Mouse (Mus musculus) midbrain, embryonic 14.5 days (tissue): ENCODE data around the gene Artn. TPM values are rescaled to one million over a fixed set of nuclear protein-coding genes. Genes with fewer than 3 reads are reported as not detected.

Source experiments
- ATAC-seq: fragments of 200-750 bp; cut with Nextera tagmentation; 2 replicates; pipeline ENCODE4 v1.8.0; 2017; ENCODE audit warnings: moderate number of reproducible peaks, moderate library complexity; ENCODE audit not compliant: low FRiP score, low TSS enrichment
- DNase-seq: peaks from one replicate; pipeline ENCODE4 v3.0.0-alpha.2; 2015
- H3K27ac ChIP-seq: fragments of 300-500 bp; sonication (generic); replicated peaks from 2 replicates; pipeline ENCODE4 v1.5.1; 2014; ENCODE audit warnings: mild to moderate bottlenecking, low read depth, low read length, moderate library complexity
- H3K27me3 ChIP-seq: fragments of 300-500 bp; sonication (generic); 2 replicates; pipeline ENCODE4 v1.6.1; 2014; ENCODE audit warnings: low read length, control low read depth, mixed read lengths; ENCODE audit not compliant: control insufficient read depth, insufficient read depth
- H3K36me3 ChIP-seq: fragments of 300-500 bp; sonication (generic); 2 replicates; pipeline ENCODE4 v1.6.1; 2014; ENCODE audit warnings: low read length, control low read depth; ENCODE audit not compliant: control insufficient read depth, insufficient read depth
- H3K4me1 ChIP-seq: fragments of 300-500 bp; sonication (generic); 2 replicates; pipeline ENCODE4 v1.6.1; 2014; ENCODE audit warnings: mild to moderate bottlenecking, antibody characterized with exemption, low read length, control low read depth; ENCODE audit not compliant: control insufficient read depth, insufficient read depth
- H3K4me2 ChIP-seq: fragments of 300-500 bp; sonication (generic); 2 replicates; pipeline ENCODE4 v1.6.1; 2014; ENCODE audit warnings: mild to moderate bottlenecking, low read length, moderate library complexity
- H3K4me3 ChIP-seq: fragments of 300-500 bp; sonication (generic); replicated peaks from 2 replicates; pipeline ENCODE4 v1.5.1; 2014; ENCODE audit warnings: low read depth, low read length
- H3K9ac ChIP-seq: fragments of 300-500 bp; sonication (generic); replicated peaks from 2 replicates; pipeline ENCODE4 v1.6.1; 2014; ENCODE audit warnings: mild to moderate bottlenecking, low read length, moderate library complexity
- H3K9me3 ChIP-seq: fragments of 300-500 bp; sonication (generic); 2 replicates; pipeline ENCODE4 v1.6.1; 2016; ENCODE audit warnings: low read length, control low read depth, mixed read lengths; ENCODE audit not compliant: control insufficient read depth
- WGBS: fragments of 180-500 bp; shearing (Covaris S2); extraction: QIAGEN DNeasy Blood & Tissue Kit; methylation state at CpG from one replicate; pipeline ENCODE4 v1.1.7; 2014; 5-methylcytosine and 5-hydroxymethylcytosine counted together
- polyA plus RNA-seq: library from polyadenylated mRNA; unstranded; fragments of >200 nt; fragmentation: Nextera tagmentation; extraction: Ambion mirVana; gene quantifications from 2 replicates; pipeline ENCODE4 v1.2.1, GENCODE M21; 2014

Gene Artn
- polyA plus RNA-seq, 1 experiment from 2014 or later = 0.66 TPM

DNA sequence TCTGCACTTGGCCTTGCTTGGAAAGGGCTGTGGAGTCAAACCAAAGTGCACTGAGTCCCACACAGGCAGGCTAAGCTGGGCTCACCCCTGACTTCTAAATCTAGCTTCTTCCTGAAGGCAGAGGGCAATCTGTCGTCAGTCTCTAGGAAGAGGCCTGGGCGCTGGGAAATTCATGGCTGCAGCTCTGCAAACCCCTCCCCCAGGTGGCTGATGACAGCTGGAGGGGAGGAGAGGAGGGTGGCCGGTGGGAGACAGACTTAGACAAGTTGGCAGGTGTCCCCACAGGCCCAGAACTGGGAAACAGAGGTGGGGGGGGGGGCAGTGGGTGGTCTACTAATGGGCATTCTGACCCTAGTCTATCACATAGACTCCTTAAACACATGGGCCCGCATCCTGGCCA is 27.9 kb upstream of the Artn start:
- no peak for ATAC-seq
- no peak overlapping the region for H3K4me2 ChIP-seq

DNA sequence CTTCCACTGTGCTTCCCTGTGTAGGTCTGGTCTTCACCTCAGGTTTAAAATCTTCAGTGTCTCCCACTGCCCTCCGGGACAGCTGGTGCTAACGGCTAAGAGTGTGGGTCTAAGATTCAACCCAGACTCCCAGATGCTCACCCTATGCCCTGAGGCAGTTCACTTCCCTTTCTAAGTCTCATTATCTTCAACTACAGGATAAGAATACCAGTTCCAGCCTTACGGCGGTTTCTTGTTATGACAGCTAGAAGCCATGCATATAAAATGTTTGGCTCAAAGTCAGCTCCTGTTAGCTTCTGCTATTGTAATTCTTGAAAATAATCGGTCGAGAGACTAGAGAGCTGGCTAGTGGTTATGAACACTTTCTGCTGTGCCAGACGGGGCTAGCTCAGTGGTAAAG is 17.9 kb upstream of the Artn start:
- H3K27me3 ChIP-seq = no peaks in the 10 kb centered on the region
- no peak for ATAC-seq
- DNase-seq = peak; percentile 41
- H3K9me3 ChIP-seq = no peaks in the 10 kb centered on the region
- H3K4me1 ChIP-seq = peaks cover 2% of the 10 kb centered on the region; the same call in 1 of the 2 replicates
- no peak overlapping the region for H3K9ac ChIP-seq
- WGBS = 66% methylated on average over 7 of the region's 7 CpGs
- H3K4me3 ChIP-seq = no peak overlapping the region
- no peak overlapping the region for H3K27ac ChIP-seq
- H3K36me3 ChIP-seq = peaks cover 8% of the 10 kb centered on the region; the same call in 1 of the 2 replicates
- H3K4me2 ChIP-seq = no peak overlapping the region

More for the DNA sequence above, 27.9 kb upstream of the Artn start:
- H3K4me3 ChIP-seq = no peak overlapping the region
- H3K4me1 ChIP-seq = no peaks in the 10 kb centered on the region
- 64% methylated on average over 4 of the region's 4 CpGs for WGBS
- no peaks in the 10 kb centered on the region for H3K27me3 ChIP-seq
- DNase-seq = no peak
- H3K9ac ChIP-seq = no peak overlapping the region
- H3K27ac ChIP-seq = no peak overlapping the region
- no peaks in the 10 kb centered on the region for H3K9me3 ChIP-seq
- peaks cover 12% of the 10 kb centered on the region; the same call in 1 of the 2 replicates for H3K36me3 ChIP-seq

DNA sequence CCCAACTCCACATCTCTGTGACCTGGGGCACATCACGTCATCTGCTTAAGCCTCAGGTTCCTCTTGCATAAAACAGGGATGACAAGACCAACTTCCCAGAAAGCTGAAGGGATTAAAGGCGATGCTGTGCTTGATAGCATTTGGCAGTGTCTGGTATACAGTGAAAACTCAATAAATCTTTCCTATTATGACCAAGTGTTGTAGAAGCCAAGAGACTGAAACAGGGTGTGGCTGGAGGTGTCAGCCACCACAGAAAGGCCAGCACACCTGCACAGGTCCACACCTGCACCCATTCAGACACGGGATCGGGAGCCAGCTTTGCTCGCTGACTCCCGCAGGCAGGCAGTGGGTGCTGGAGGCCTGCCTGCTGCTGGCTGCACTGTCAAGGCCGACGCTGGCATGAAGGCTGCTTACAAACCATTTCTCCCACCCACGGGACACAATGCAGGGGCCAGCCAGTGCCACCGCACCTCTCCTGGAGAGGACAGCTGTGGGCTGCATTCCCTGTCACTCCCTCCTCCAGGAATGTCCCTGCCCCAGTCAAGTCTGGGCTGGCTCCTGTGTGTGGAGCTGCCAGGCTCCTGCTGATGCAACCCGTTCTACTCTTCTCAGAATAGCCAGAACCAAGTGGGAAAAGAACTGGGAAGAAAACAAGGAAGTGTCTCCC is 17.2 kb upstream of the Artn start:
- 86% methylated on average over 11 of the region's 11 CpGs for WGBS
- Histone ChIP-seq H3K9me3 (no peaks in the 10 kb centered on the region), H3K9ac (no peak overlapping the region), H3K27ac (no peak overlapping the region), H3K4me1 (peaks cover 2% of the 10 kb centered on the region; the same call in 1 of the 2 replicates), H3K4me2 (no peak overlapping the region), H3K4me3 (no peak overlapping the region), H3K27me3 (no peaks in the 10 kb centered on the region), H3K36me3 (peaks cover 5% of the 10 kb centered on the region; the same call in 1 of the 2 replicates)
- ATAC-seq (no peak), DNase-seq (no peak)

DNA sequence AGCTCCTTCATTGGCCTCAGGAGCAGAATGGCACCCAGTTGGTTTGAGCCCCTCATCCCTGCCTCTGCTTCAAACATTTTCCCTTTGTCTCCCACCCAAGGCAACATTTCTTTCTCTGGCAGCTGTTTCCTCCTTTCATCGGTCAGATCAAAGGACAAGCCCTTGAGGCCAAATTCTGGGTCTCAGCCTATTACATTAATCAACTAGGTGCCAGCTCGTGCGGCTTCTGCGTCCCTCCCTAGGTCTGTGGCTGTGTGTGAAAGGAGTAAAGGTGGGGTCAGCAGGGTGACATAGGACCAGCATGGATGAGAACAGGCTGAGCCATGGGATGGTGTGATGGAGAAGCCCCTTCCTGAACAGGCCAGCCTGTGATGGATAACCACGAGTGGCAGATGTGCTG is 13.8 kb upstream of the Artn start:
- DNase-seq (peak; percentile 28), ATAC-seq (no peak)
- Histone ChIP-seq H3K4me1 (peaks cover 2% of the 10 kb centered on the region; the same call in 1 of the 2 replicates), H3K4me3 (no peak overlapping the region), H3K9me3 (no peaks in the 10 kb centered on the region), H3K36me3 (0 out of 2 replicates have a peak, but pooled peaks cover 6% of the 10 kb centered on the region), H3K9ac (no peak overlapping the region; the same call in 1 of the 2 replicates), H3K27me3 (no peaks in the 10 kb centered on the region), H3K4me2 (no peak overlapping the region), H3K27ac (0 out of 2 replicates have a peak overlapping the region, but pooled peaks have one; percentile 8)
- WGBS = 45% methylated on average over 5 of the region's 5 CpGs

DNA sequence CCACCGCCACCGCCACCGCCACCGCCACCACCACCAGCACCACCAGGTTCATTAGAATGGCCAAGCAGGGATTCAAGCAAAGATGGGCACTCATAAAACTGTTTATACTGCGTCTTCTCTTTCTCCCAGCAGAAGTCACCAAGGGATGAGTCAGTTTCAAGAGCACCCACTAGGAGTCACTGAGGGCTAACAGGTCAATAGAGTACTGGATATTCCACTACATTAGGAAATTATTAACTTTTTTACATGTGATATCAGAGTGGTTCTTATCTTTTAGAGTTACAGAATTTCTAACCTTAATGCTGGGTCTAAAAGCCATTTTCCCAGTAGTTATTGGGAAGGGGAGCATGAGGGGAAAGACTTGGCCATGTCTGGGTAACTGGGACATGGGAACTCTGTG is 7.4 kb upstream of the Artn start:
- Histone ChIP-seq H3K9ac (no peak overlapping the region), H3K27me3 (no peaks in the 10 kb centered on the region), H3K36me3 (peaks cover 10% of the 10 kb centered on the region; the same call in 1 of the 2 replicates), H3K4me3 (no peak overlapping the region), H3K9me3 (no peaks in the 10 kb centered on the region), H3K4me2 (no peak overlapping the region), H3K4me1 (no peaks in the 10 kb centered on the region), H3K27ac (no peak overlapping the region)
- WGBS = 100% methylated on average over 5 of the region's 5 CpGs
- ATAC-seq (no peak), DNase-seq (no peak)

DNA sequence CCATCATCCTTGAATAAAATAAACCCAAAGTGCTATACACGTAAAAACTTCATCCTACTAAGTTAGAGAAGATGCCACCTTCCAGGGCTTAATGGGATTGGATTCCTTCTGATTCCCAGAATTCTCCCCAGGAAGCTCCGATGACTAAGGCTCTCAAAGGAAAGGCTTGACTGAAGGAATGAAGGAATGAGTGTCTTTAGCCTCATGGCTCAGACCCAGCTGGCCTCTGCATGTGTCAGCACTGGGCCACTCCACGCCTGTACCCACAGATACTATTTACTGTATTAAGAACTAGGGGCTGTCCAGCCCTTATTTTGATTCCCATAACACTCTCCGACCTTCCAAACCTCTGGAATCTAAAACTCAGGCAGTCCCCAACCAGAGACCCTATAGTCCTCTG is 4.5 kb upstream of the Artn start:
- DNase-seq (no peak), ATAC-seq (no peak)
- no peaks in the 10 kb centered on the region for H3K9me3 ChIP-seq
- H3K36me3 ChIP-seq = peaks cover 3% of the 10 kb centered on the region; the same call in 1 of the 2 replicates
- H3K4me2 ChIP-seq = no peak overlapping the region
- no peak overlapping the region for H3K27ac ChIP-seq
- H3K4me1 ChIP-seq = peaks cover 7% of the 10 kb centered on the region
- no peak overlapping the region for H3K9ac ChIP-seq
- no peak overlapping the region for H3K4me3 ChIP-seq
- peaks cover 12% of the 10 kb centered on the region for H3K27me3 ChIP-seq
- 92% methylated on average over 4 of the region's 4 CpGs for WGBS

DNA sequence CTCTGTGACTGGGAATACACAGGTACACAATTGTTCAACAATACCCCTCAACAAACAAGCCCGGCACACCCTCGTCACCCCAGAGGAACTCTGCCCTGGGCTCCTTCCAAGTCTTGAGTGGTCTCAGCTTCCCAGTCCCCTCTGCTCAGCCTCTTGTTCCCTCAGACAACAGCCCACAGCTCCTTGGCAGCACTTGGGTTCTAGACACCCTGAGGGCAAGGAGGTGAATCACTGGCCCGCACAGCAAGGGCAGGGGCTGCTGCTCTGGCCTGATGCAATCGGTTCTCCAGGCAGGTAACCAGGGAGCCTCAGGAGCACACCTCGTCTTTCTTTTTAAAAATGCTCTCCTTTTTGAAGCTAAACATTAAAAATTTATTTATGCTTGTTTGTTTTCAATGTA is 3.7 kb upstream of the Artn start:
- peaks cover 20% of the 10 kb centered on the region for H3K27me3 ChIP-seq
- no peak for ATAC-seq
- H3K4me2 ChIP-seq = no peak overlapping the region
- no peaks in the 10 kb centered on the region for H3K9me3 ChIP-seq
- H3K27ac ChIP-seq = no peak overlapping the region
- peaks cover 3% of the 10 kb centered on the region; the same call in 1 of the 2 replicates for H3K36me3 ChIP-seq
- DNase-seq = no peak
- WGBS = 87% methylated on average over 5 of the region's 5 CpGs
- H3K4me3 ChIP-seq = no peak overlapping the region
- no peak overlapping the region for H3K9ac ChIP-seq
- H3K4me1 ChIP-seq = peaks cover 10% of the 10 kb centered on the region

DNA sequence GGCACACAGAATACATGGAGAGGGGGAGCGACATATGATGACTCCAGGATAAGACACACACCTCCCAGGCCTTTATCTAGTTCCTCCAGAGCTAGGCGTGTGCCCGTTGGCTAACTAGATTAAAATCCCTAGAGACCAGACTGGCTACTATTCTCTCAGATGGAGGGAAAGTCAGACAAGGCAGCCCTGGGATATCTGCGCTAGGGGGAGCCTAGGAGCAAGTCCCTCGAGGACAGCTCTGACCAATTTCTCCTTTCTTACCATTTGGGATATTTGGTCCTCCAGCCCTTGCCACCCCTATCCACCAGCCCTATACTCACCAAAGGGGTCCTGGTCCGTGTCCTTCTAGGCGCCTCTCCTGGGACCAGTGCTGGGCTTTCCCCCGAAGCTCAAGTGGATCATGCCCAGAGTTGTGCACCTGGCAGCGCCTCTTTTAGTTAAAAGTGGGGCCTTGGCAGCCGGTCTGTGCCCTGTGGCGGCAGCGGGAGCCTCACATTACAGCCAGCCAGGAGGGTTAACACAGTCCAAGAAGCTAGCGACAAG is 793 bp downstream of the Artn start:
- WGBS = 3% methylated on average over 13 of the region's 13 CpGs
- Histone ChIP-seq H3K27me3 (peaks cover 46% of the 10 kb centered on the region), H3K36me3 (no peaks in the 10 kb centered on the region), H3K27ac (no peak overlapping the region), H3K4me1 (peaks cover 16% of the 10 kb centered on the region), H3K4me3 (no peak overlapping the region), H3K9ac (no peak overlapping the region), H3K4me2 (peak overlapping the region; percentile 47), H3K9me3 (no peaks in the 10 kb centered on the region)
- DNase-seq (peak; percentile 69), ATAC-seq (no peak)

DNA sequence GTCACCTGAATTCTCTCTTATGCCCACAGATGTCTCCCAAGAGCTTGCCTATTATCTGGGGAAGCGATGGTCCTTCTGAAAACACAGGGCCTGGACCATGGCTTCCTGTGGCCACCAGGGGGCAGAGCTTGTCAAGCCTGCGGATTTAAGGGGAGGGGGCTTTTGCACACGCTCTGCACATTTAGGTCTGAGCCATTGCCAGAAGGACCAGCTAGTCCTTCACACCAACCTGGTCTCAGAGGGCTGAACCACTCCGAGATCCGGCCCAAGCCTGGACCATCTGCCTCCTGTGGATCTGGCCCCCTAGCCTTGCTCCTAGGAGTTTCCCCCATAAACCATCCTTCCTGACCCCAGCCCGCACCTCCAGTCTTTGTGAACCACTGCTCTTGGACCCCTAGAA is 1.3 kb downstream of the Artn start:
- H3K9me3 ChIP-seq = no peaks in the 10 kb centered on the region
- H3K36me3 ChIP-seq = no peaks in the 10 kb centered on the region
- H3K4me3 ChIP-seq = no peak overlapping the region
- H3K4me1 ChIP-seq = peaks cover 16% of the 10 kb centered on the region
- H3K9ac ChIP-seq = no peak overlapping the region
- 13% methylated on average over 6 of the region's 6 CpGs for WGBS
- ATAC-seq (peak; percentile 10; the same call in 1 of the 2 replicates), DNase-seq (peak; percentile 88)
- no peak overlapping the region for H3K4me2 ChIP-seq
- no peak overlapping the region for H3K27ac ChIP-seq
- H3K27me3 ChIP-seq = peaks cover 46% of the 10 kb centered on the region
